Mouse (Mus musculus): ENCODE results near the gene Sec22a.

- TF ChIP-seq ZNF384 (IDR thresholded peaks at IDR 0.05; ENCODE audit: low read depth, low read length) (no peak), ZC3H11A (IDR thresholded peaks at IDR 0.05; ENCODE audit: borderline replicate concordance, low read depth, low read length) (no peak)
Observed at GRCm38 (mm10) chr16:35315496-35315895, 48.2 kb downstream of the Sec22a start.
